Comparison of ENCODE assay signal across 15 mouse cellular contexts in genomic region chr16:53973711-53974110, GRCm38 (mm10).
"Had no signal": no experiment of that assay in that cellular context is flagged by ENCODE, and none has a peak within 500 bp of the region (broad histone marks: within the 10 kb centered on the region; RNA-seq: fewer than 3 reads in every experiment).

No protein-coding gene starts in this region.

- H3K4me3 ChIP-seq: lung, embryonic 15.5 days; midbrain, embryonic 10.5 days; midbrain, embryonic 12.5 days; neural tube, embryonic 12.5 days; stomach, embryonic 15.5 days had no signal

- ATAC-seq: midbrain, embryonic 16.5 days had no signal

- DNase-seq: lung, adult 18-20 months; lung, postnatal 10 days; lung, postnatal 4 days; midbrain, embryonic 14.5 days; right cerebral cortex, postnatal 14 days; thymus, adult 2 months; thymus, postnatal 25 days; thymus, postnatal 4 days had no signal

- H3K27me3 ChIP-seq: lung, embryonic 15.5 days; midbrain, embryonic 12.5 days; neural tube, embryonic 12.5 days; stomach, embryonic 15.5 days had no signal

- H3K9ac ChIP-seq: lung, embryonic 15.5 days; midbrain, embryonic 12.5 days; neural tube, embryonic 12.5 days; stomach, embryonic 15.5 days had no signal

- H3K9me3 ChIP-seq: lung, embryonic 15.5 days; midbrain, embryonic 10.5 days; midbrain, embryonic 12.5 days; neural tube, embryonic 12.5 days; stomach, embryonic 15.5 days had no signal

- H3K4me1 ChIP-seq: lung, embryonic 15.5 days; midbrain, embryonic 10.5 days; midbrain, embryonic 12.5 days; neural tube, embryonic 12.5 days; stomach, embryonic 15.5 days had no signal

- H3K4me2 ChIP-seq: lung, embryonic 15.5 days; midbrain, embryonic 12.5 days; neural tube, embryonic 12.5 days; stomach, embryonic 15.5 days had no signal

- H3K36me3 ChIP-seq: lung, embryonic 15.5 days; midbrain, embryonic 10.5 days; midbrain, embryonic 12.5 days; neural tube, embryonic 12.5 days; stomach, embryonic 15.5 days had no signal

- H3K27ac ChIP-seq: lung, embryonic 15.5 days; midbrain, embryonic 10.5 days; midbrain, embryonic 12.5 days; neural tube, embryonic 12.5 days; stomach, embryonic 15.5 days; stomach, postnatal 0 days had no signal
